Mouse (Mus musculus): ENCODE results near the gene Accs.

The Accs gene

DNA sequence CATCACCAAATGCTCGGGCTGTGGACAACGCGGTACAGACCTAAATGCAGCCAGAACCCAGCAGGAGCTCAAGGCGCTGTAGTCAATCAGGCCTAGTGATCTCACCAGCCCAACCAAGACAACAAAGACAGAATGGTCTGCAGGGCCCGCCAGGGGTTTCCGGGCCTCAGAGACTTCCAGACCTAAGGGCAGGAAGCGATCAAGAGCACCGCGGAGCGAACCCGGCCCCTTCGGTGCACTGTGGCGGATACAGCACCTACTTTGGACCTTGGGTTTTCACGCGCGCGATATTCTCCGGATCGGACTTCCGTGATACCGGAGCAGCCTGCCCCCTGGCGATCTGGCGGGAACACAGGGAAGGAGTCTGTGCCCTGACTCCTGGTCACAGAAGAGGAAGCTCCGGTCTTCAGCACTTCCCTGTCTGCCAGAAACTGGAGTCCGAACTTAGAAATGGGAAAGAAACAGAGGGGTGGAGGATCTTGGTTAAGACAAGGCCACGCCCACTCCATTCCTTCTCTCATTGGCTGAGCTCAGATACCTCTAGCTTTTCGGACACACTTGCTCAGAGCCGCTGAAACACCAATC, at the start of gene Accs:
Accs (minus strand) TSS at position 439 of the 585 bp plus-strand sequence.
- peak; percentile 44 to 45 for DNase-seq

DNA sequence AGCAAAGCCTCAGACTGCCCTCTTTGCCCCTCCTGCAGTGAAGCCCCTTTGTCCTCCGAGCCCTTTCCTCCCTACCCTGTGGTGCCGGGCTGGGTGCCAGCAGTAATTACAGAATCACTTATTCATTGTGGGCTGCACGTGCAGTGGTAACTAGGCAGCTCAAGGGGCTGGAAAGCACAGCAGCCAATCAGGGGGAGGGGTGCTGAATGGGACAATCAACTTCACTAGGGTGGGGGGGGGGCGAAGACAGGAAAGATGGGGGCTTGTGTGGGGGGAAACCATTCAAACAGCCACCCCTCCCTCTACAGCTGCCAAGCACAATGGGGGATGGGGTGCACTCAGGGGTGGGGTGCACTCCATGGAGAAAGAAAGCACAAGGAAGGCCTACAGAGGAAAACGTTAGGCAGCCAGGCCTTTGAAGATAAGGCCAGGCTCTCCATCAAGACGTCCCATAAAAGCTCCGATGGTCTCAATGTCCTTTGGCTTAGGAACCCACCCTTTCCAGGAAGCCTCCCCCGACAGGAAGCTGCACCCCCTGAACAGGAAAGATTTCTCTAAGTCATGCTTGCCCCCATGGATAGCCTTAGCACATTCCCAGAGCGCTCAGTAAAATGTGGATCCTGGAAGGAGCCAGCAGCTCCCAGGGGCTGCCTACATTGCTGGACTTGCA, 42.0 kb upstream of the Accs start:
- DNase-seq, result no peak

DNA sequence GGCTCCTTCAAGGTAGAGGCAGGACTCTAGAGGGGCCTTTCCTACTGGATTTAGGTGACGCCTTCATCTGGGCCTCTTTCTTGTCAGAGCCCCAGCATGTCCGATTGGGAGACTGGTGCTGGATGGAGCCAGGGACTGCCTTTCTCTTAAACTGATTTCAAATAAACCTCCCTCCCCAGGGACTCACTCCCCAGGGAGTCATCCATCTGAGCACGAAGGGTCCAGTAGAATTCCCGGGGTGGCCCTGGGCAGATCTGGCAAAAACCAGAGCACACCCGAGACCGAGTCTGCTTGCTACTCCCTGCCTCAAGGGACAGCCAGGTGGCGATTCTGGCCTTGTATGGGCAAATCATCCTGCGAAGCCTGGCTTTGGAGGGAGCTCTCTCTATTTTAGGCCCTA, 40.4 kb upstream of the Accs start:
- DNase-seq, result no peak

DNA sequence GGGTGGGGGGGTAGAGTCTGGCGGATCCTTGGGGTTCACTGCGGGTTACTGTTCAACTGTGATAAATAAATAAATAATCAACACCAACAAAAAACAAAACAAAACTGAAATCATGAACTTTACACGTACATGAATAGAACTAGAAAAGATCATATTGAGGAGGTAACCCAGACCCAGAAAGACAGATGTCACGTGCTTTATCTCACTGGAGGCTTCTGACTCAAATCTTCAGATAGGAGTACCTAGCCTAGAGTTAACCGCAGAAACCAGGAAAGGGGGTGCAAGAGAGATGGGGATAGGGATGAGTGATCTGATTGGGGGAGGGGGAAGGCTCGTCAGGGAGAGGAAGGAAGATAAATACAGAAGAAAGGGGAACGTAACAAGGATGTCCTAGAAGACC, 39.3 kb upstream of the Accs start:
- no peak for DNase-seq

DNA sequence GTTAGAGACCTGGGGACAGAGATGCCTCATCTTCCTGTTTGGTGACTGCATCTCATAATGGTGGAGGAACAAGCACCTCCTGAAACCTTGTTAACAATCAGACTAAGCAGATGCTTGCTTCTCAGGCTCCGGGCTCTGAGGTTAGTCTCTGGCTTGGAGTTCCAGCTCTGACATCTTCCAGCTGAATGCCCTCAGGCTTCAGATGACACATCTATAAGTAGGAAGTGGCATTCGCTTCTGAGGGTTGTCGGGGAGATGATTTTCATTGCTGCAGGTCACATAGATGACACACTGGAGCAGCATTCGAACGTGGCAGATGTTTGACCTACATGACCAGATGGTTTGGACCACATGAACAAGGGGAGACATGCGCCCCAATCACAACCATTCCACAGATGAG, 38.6 kb upstream of the Accs start:
- no peak for DNase-seq

DNA sequence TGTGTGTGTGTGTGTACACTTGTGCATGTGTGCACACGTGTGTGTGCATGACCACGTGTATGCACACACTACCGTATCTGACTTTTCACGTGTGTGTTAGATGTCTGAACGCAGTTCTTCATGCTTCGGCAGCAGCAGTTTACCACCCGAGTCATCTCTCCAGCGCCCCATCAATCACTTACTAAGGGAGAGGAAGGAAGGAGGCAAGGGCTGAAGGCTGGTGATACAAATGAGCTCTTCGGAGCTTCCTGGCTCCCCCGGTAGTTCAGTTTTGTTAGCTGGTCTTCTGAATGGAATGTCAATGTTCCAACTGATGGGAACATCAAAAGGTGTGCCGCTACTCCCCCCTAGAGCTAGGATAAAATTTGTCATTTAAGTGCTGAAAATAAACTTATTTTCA, 37.5 kb upstream of the Accs start:
- DNase-seq, result no peak

DNA sequence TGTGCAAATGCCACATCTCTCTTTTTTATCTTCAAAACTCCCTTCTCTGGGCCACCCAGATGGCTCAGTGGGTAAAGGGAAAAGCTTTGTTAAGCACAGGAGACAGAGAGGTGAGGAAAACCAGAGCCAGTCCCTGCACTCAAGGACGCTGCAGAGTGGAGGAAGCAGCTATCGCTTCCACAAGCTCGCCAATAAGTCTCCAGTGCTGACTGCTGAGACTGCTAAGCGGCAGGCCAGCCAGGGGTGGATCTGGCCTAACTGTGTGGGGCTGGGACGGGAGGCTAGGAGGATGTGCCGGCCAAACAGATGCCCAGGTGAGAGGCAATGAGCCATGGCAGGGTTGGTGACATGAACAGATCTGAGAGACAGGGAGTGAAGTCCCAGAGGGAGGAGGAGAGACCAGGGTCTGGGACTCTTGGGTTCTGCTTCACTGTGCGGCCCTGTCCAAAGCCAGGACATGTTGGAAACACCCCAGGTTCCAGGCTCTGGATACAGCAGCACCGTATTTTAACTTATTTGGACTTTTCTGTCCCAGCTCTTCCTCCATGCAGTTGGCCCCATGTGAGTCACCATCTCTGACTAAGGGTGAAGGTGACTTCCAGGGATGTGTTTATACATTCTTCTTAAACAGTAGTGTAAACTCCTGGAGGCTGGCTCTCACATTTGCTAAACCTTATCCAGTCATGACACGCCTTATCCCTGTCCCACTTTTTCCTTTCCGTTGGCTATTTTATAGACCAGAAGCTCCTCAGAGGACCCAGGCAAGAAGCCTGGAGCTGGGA, 36.5 kb upstream of the Accs start:
- no peak for DNase-seq

DNA sequence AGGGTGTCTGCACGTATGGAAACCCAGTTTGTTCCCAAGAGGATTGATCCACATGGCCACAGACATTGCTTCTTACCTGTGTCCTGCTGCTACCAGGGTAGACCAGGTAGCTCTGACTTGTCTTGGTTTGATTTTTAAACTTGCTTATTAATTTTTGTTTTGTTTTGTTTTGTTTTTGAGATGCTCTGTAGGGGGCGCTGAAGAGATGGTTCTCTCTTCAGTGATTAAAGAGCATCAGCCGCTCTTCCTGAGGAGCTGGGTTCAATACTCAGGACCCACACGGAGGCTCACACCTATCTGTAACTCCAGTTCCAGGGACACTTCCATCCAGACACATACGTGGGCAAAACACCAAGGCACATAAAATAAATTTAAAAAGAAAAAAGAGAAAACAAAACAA, 33.3 kb upstream of the Accs start:
- DNase-seq, result no peak

DNA sequence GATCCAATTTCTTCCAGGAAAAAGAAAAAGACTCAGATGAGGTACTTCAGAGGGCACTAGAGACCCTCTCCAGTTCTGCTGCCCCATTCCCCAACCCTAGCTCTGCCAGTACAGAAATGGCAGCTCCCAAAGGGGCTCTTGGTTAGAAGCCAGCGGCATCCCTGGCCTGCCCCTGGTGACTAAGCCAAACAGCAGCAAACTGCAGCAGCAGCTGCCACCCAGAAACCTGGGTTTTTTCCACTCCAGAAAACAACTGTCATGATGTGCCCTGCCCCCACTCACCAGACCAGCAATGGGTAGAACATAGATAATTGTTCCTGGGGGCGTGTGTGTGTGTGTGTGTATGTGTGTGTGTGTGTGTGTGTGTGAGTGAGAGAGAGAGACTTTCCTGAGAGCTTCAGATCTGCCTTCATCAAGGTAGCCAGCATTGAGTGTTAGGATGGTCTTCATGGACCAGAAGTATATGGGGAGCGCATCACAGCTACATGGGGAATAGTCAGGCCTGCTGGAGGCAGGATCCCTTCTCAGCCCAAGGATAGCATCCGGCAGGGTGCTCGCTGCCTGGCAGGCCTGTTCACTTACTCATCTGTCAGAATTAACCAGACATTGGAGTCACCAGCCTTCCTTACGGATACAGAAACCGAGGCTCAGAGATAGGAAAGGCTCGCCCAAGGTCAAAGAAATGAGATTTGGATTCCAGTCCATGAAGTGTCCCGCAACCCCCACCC, 32.1 kb upstream of the Accs start:
- no peak for DNase-seq

DNA sequence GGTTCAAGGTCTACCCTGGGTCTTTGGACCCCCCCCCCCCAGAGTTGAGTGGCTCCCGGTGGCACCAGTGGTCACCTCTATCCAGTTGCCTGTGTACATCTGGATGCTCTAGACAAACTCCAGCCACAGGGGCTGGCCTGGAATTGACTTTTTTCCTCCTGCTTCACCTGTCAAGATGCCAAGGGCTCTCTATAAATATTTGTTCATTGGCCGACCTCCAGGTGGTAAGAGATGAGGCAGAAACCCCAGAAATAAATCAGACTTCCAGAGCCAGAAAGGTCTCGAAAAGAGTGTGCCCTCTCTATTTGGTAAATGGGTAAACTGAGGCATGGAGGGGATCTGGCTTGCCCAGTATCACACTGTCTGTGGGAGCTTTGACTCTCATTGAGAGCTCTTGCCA, 31.2 kb upstream of the Accs start:
- no peak for DNase-seq

DNA sequence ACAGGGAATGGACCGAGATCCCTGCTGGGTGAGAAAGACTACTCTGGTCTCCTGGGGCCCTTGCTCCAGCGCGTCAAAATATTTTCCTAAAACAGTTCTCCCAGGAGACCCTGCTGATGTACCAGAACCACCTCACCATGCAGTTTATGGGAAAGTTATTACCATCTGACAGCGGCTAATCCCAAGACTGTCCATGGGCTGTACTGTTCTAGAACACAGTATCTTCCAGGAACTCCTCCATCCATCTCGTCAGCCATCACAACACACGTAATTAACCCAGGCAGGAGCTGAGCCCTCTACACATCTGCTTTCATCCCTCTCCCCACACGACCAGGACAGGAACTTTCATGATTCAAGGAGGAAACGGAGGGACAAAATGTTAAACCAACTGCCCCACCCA, 30.7 kb upstream of the Accs start:
- no peak for DNase-seq

DNA sequence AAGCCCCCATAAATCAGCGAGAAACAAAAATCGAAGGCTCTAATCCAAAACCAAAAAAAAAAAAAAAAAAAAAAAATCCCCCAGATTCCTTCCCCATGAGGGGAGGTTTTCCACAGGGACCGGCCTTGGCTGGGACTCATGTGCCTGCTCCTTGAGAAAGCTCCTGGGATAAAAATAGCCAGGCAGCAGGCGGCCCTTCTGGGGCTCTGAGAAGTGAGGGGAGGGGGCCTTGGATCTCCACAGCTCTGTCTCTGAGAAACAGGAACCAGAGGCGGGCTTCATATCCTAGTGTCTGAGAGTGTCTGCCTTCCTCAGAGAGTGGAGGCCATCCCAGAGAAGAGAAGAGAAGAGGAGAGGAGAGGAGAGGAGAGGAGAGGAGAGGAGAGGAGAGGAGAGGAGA, 27.3 kb upstream of the Accs start:
- no peak for DNase-seq

DNA sequence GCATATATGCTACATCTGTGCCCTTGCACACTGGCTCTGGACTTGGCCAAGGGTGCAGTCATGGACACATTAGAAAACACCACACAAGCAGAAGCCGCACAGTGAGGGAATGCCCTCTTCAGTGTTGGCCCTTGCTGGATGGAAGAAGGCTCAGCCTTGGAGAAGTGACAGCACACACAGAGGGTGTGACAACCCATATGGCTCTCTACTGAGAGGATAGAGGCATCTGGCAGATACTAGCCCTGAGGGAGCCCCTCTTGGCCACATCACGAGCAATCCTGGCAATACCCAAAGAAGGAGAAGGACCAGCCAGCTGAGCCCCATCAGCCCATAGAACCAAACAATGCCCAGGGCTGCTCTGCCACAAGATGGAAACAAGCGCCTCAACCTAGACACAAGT, 24.9 kb upstream of the Accs start:
- DNase-seq, result no peak

DNA sequence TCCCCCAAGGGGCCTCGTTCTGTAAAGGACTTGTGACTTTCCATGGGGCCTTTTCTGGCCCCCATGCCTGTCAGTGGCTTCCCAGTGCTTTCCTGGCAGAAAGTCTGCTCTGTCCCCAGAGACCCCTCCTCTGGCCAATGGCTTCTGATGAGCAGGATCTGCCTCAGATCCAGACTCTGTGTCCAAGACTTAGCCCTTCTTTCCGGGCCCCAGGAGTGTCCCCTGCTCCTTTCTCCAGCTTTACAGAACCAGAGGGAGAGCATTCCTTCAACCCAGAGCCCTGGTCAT, 24.4 kb upstream of the Accs start:
- DNase-seq, result no peak

DNA sequence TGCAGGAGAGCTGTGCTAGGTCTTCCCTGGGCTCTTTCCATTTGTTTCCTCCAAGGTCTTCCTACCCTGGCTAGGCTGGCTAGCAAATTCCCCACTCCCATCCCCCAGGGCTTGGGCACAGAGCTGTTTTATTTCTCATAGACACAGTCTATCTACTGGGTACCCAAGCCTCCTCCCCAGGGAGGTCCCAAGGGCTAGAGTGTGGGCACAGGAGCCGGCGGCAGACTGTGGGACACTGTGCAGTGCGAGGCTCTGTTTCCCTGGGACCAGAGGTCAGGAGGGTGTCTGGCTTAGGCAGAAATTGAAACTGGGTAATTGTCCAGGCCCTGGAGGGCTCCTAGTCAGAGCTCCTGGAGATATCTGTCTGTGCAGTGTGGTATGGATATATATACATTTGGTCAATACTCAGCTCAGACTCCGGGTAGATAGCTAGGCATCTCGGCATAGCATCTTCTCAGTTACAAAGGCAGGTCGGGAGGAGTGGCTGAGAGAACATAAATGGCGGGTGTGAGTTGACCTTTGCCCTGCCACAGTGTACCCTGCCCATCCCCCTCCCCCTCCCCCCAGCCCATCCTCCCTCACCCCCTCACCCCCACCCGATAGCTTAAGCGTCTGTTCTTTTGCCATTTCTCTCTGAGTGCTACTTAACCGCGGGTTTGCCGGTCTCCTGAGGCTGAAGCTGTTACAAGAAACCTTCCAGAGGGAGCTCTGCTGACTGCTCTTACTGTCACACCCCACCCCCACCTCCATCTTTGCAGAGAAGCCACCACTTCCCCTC, 23.9 kb upstream of the Accs start:
- DNase-seq, result no peak

DNA sequence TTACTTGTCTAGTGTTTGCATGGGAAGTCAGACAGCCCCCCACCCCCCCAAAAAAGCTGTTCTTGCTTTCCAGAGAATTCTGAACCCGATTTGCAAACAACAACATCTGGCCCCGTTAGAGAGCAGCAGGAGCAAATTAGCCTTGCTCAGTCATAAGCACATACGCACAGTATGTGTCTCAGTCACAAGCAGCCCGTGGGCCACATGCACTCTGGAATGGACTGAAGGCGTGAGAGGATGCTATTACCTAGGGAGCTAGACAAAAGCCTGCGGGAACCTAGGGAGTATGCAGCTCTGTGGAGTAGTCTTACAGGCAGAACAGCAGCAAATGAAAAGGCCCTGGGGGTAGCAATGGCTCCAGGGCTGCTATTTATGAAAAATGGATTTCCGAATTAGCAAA, 22.5 kb upstream of the Accs start:
- DNase-seq, result no peak

DNA sequence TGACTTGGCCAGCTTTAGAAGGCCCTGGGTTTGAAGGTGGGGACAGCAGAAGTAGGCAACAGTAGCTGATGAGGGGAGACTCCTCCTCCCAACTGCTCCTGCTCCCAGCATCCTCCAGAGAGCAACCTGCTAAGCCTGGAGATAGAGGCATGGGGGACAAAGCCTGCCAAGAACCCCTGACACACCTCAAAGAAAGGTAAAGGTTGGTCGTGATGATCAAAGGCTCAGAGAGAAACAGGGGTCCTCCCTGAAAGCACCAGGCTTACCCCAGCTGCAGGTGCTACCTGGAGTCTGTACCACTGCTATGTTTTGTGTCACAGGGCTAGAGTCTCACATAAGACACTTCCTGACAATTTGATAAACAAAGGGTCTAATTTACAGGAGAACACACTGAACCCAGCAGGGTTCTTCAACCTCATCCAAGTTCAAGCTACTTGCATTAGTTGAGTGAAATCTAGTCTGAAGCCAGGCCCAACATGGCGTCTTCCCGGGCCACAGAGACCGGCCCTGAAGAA, 21.7 kb upstream of the Accs start:
- DNase-seq, result no peak

DNA sequence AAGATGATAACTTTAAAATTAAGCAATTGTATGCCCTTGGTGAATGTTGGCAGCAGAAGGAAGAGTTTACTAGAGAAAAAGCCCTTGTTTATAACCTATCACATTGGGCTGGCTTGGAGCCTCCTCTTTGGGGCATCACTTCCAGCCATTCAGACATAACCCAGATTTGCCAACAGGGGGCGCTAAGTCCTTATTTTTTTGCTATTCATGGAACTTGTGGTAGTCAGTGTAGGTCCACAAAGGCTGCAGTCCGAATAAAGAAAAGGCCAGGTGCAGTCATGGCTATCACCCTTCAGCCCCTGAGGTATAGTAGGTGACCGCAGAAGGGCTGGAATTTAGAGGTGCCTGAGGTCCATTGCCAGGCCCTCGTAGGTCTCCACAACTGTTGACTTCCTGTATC, 21.1 kb upstream of the Accs start:
- peak in 1 of 2 experiments; percentile 9 for DNase-seq

DNA sequence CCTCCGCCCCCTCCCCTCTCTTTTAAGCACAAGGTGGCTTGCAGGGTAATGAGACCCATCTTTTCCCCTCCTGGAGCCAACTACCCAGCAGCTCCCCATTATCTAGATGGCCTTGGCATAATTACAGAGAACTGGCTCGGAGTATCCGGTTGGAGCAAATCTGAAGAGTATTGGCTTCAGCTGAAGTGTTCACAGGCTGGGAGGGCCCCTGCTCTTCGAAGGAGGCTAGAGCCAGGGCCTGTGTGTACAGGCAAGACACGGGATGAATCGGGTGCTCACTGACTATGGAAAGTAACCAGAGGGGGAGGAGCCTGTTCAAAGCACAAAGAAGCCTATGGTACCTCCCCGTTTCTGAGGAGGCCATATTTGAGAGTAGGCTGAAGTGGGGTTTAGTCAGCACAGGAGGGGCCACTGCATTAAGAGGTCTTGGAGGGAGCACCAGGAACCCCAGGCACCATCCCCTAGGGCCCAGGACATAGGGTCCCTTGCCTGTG, 19.4 kb upstream of the Accs start, which contains the start of gene Accsl:
Accsl (minus strand) TSS at position 51 of the 494 bp plus-strand sequence.
- no peak for DNase-seq

DNA sequence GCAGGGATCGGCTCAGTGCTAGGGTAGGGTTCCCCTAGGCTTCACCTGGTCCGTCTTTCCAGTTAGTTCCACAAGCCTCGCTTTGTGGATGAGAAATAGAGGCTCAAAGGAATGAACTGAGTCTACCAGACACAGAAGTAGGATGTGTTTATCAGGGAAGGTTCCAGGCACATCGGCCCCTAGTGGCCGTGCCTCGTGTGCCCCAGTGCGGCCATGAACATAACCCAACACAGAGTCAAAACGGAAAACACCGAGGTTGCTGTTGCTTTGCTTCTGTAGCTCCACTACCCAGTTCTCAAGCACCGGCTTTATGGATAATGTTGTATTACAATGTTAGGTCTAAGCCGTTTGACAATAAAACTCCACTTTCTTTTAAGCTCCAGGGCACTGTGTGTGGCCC, 18.8 kb upstream of the Accs start:
- DNase-seq, result no peak

DNA sequence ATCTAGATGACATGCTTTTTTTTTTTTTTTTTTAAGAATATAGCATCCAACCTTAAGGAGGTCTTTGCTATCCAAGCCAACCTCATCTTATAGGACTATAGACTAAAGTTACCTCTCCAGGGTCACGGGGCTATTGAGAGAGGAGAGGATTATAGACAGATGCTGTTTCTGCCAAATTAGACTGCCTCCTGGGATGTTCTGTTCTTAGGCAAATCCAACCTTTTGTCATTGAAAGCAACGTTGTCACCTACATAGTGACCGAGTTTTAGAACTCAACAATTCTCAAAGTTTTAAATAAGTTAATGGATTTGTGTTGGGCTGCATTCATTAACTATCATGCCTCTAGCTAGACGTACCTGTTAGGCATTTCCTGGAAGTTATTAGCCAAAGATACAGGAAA, 13.5 kb upstream of the Accs start:
- DNase-seq, result no peak

DNA sequence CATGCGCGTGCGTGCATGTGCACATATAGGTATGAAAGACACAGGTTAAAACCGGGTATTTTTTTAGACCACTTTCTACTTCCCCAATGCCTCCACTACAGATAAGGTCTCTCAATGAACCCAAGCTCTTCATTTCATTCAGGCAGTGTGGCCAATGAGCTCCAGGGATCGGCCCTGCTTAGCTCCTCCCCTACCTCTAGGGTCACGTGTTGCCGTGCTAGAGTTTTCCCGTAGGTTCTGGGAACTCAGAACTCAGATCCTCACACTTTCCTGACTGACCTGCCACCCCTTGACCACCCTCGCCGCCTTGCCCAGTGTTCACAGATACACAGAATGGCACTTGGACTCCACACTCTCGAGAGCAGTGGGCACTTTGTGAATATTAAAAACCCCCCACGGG, 9.1 kb upstream of the Accs start:
- no peak for DNase-seq

DNA sequence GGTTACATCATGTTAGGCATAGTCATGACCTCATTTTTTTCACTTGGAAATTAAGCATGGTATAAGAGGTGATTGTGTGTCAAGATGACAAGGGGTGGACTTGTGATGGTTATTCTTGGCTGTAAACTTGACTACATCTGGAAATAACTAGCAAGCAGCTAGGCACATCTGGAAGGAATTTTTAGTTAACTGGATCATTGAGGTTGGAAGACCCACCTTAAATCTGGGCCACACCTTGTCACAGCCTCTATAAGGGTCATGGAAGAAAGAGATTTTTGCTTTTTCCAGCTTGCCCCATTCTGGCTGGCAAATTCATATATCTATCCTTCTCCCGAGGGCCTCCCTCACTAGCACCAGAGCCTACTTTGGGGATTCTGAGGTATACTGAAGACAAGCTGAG, 1.6 kb upstream of the Accs start:
- DNase-seq, result no peak
